Mouse (Mus musculus): ENCODE results near the gene Trim14. TPM values are rescaled to one million over a fixed set of nuclear protein-coding genes. Genes with fewer than 3 reads are reported as not detected.

The Trim14 gene
- total RNA-seq, 2 experiments from 2014 or later, result 0.72 to 1.1 TPM

GRCm38 (mm10) chr4:46454097-46454864 is 81.7 kb downstream of the Trim14 start:
- no peak for DNase-seq (ENCODE audit: extremely low spot score in 1 of 2, low spot score in 2 of 2)
- Histone ChIP-seq H3K27ac (no peak overlapping the region), H3K4me3 (no peak overlapping the region)
- intact Hi-C loops (cut with DNase I), result no loop called here
- no peak for TF ChIP-seq CTCF (IDR thresholded peaks at IDR 0.05)

GRCm38 (mm10) chr4:46452855-46453719 is 82.9 kb downstream of the Trim14 start:
- Histone ChIP-seq H3K4me3 (peak overlapping the region; percentile 64), H3K27ac (peak overlapping the region; percentile 57)
- DNase-seq (ENCODE audit: extremely low spot score in 1 of 2, low spot score in 2 of 2), result no peak
- intact Hi-C loops (cut with DNase I), result no loop called here
- no peak for TF ChIP-seq CTCF (IDR thresholded peaks at IDR 0.05)

- peak; percentile 28 to 33 for DNase-seq (ENCODE audit: extremely low spot score in 1 of 2, low spot score in 2 of 2)
- Histone ChIP-seq H3K4me3 (peak overlapping the region; percentile 64), H3K27ac (peak overlapping the region; percentile 57)
- TF ChIP-seq CTCF (IDR thresholded peaks at IDR 0.05), result no peak
- intact Hi-C loops (cut with DNase I), result no loop called here
These were observed 83.5 kb downstream of the Trim14 start for GRCm38 (mm10) chr4:46452481-46452850.

GRCm38 (mm10) chr4:46451758-46452480 is 84.0 kb downstream of the Trim14 start:
- intact Hi-C loops (cut with DNase I), result loop anchor here (1.0 to 2.0 kb wide), 2 partner anchors 63 to 255 kb away; partner anchors contain the start of genes Trmo and Xpa
- peak overlapping the region; percentile 64 for H3K4me3 ChIP-seq
- TF ChIP-seq CTCF (IDR thresholded peaks at IDR 0.05), result no peak
- peak overlapping the region; percentile 95 for H3K27ac ChIP-seq
- DNase-seq (ENCODE audit: extremely low spot score in 1 of 2, low spot score in 2 of 2), result peak; percentile 75 to 79

- peak overlapping the region; percentile 64 for H3K4me3 ChIP-seq
- H3K27ac ChIP-seq, result peak overlapping the region; percentile 95
- no peak for TF ChIP-seq CTCF (IDR thresholded peaks at IDR 0.05)
- intact Hi-C loops (cut with DNase I), result loop anchor here (1.0 to 2.0 kb wide), 2 partner anchors 62 to 254 kb away; partner anchors contain the start of genes Trmo and Xpa
- peak; percentile 70 to 76 for DNase-seq (ENCODE audit: extremely low spot score in 1 of 2, low spot score in 2 of 2)
These were observed 84.6 kb downstream of the Trim14 start for GRCm38 (mm10) chr4:46451240-46451757.

- Histone ChIP-seq H3K4me3 (peak within 1 kb of the TSS; percentile 64), H3K27ac (peak within 1 kb of the TSS; percentile 95)
- DNase-seq (ENCODE audit: extremely low spot score in 1 of 2, low spot score in 2 of 2), result peak; percentile 93 to 94
- peak; percentile 75 for TF ChIP-seq CTCF (IDR thresholded peaks at IDR 0.05)
- intact Hi-C loops (cut with DNase I), result loop anchor here (1.0 to 2.0 kb wide), 2 partner anchors 61 to 254 kb away; partner anchors contain the start of genes Trmo and Xpa
These were observed 85.3 kb downstream of the Trim14 start, which contains the start of gene Anp32b for GRCm38 (mm10) chr4:46450519-46451131. Anp32b (plus strand) TSS chr4:46450902.

- DNase-seq (ENCODE audit: extremely low spot score in 1 of 2, low spot score in 2 of 2), result no peak
- no peak for TF ChIP-seq CTCF (IDR thresholded peaks at IDR 0.05)
- Histone ChIP-seq H3K27ac (peak overlapping the region; percentile 60), H3K4me3 (peak overlapping the region; percentile 64)
- intact Hi-C loops (cut with DNase I), result loop anchor here (2.0 kb wide), 1 partner anchor 253 kb away; the partner anchor contains the start of gene Xpa
These were observed 85.9 kb downstream of the Trim14 start for GRCm38 (mm10) chr4:46450020-46450518.

GRCm38 (mm10) chr4:46448886-46449285 is 87.1 kb downstream of the Trim14 start:
- DNase-seq (ENCODE audit: extremely low spot score in 1 of 2, low spot score in 2 of 2), result no peak
- intact Hi-C loops (cut with DNase I), result no loop called here
- no peak for TF ChIP-seq CTCF (IDR thresholded peaks at IDR 0.05)

GRCm38 (mm10) chr4:46447461-46447860 is 88.5 kb downstream of the Trim14 start:
- no peak for DNase-seq (ENCODE audit: extremely low spot score in 1 of 2, low spot score in 2 of 2)
- intact Hi-C loops (cut with DNase I), result no loop called here
- no peak for TF ChIP-seq CTCF (IDR thresholded peaks at IDR 0.05)

More at GRCm38 (mm10) chr4:46448886-46449285, 87.1 kb downstream of the Trim14 start:
- no peak overlapping the region for H3K4me3 ChIP-seq
- no peak overlapping the region for H3K27ac ChIP-seq

GRCm38 (mm10) chr4:46445237-46445945 is 90.5 kb downstream of the Trim14 start:
- no peak overlapping the region for H3K27ac ChIP-seq
- intact Hi-C loops (cut with DNase I), result no loop called here
- DNase-seq (ENCODE audit: extremely low spot score in 1 of 2, low spot score in 2 of 2), result no peak
- H3K4me3 ChIP-seq, result no peak overlapping the region
- TF ChIP-seq CTCF (IDR thresholded peaks at IDR 0.05), result no peak

More at GRCm38 (mm10) chr4:46447461-46447860, 88.5 kb downstream of the Trim14 start:
- Histone ChIP-seq H3K4me3 (no peak overlapping the region), H3K27ac (no peak overlapping the region)

Other genes with a start within 250 kb of the Trim14 start
- gene Foxe1, start 192.5 kb downstream of the Trim14 start, total RNA-seq (2021), result not detected
- 1 to 10 TPM; 3.6 to 4.6 TPM for gene Trmo, start 146.7 kb downstream of the Trim14 start, total RNA-seq (2021)
- not detected for gene Hemgn, start 122.6 kb downstream of the Trim14 start, total RNA-seq (2021)
- gene Anp32b, start 85.2 kb downstream of the Trim14 start, total RNA-seq (2021), result 10 to 100 TPM; 44.9 to 46.4 TPM
- gene Nans, start 46.9 kb downstream of the Trim14 start, total RNA-seq (2021), result 10 to 100 TPM; 13.9 to 19.8 TPM
- gene Coro2a, start 66.1 kb upstream of the Trim14 start, total RNA-seq (2021), result 10 to 100 TPM; 24.4 to 28.2 TPM
- 1 to 10 TPM; 3.4 to 4.8 TPM for gene Tbc1d2, start 114.1 kb upstream of the Trim14 start, total RNA-seq (2021)

Data from left cerebral cortex, adult 2 months (tissue).